Comparison of ENCODE assay signal across 7 mouse cellular contexts in the genomic region with DNA sequence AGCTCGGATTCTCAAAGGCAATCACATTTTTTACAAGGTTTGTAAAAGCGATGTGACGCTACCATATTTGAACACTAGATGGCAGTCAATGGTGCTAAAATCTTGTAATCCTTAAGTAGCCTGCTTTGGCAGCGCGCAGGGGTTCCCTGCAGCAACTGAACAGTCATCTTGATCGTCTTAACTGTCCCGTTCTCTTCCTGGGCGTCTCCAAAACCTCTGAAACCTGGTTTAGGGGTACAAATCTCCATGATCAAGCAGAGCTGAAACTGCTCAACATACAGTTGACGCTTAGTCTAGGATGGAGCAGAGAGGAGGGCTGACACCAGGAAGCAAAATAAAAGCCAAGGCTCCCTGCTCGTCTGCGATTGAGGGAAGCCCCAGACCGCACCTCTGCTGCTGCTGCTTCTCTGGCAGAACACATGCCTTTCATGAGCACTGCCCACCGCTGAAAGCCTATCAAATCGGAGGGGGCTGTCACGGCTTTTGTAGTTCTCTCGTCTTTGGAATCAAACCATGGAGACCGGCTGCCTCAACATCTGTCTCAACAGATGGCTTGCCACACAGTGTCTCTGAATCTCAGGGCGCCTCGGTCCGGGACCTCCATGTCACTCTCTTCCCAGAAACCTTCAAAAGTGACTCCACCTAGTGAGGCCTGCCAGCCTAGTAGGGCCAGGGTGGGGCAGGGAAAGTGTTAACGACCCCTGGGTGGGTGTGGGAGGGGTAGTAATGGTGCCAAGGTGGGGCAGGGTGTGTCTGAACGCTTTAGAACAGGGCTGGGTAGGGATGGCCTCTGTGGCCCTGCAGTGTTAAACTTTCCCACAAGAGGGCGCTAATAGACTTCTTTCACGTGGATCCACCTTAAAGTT. TPM values are rescaled to one million over a fixed set of nuclear protein-coding genes. Genes with fewer than 3 reads are reported as not detected.
DNase-seq lines count a peak whose midpoint lies in the region; ATAC-seq lines count a peak whose summit lies in the region.

No protein-coding gene starts in this region.

- H3K27me3 ChIP-seq in intestine, embryonic 16.5 days (replicated peaks; ENCODE audit: control insufficient read depth, insufficient read depth, low read length) = no peaks in the 10 kb centered on the region
- no peaks in the 10 kb centered on the region for H3K27me3 ChIP-seq in midbrain, embryonic 11.5 days (ENCODE audit: control insufficient read depth, insufficient read depth, low read length)

- H3K4me3 ChIP-seq in intestine, embryonic 16.5 days (ENCODE audit: low read length) = peak overlapping the region; percentile 54
- H3K4me3 ChIP-seq in midbrain, embryonic 11.5 days (ENCODE audit: low read depth, low read length) = peak overlapping the region; percentile 38

- peak overlapping the region; percentile 59 for H3K9ac ChIP-seq in intestine, embryonic 16.5 days (ENCODE audit: low read depth, low read length)
- H3K9ac ChIP-seq in midbrain, embryonic 11.5 days (ENCODE audit: low read length) = peak overlapping the region; percentile 49

- no peaks in the 10 kb centered on the region for H3K36me3 ChIP-seq in intestine, embryonic 16.5 days (ENCODE audit: control insufficient read depth, insufficient read depth, low read length)
- no peaks in the 10 kb centered on the region for H3K36me3 ChIP-seq in midbrain, embryonic 11.5 days (ENCODE audit: control insufficient read depth, insufficient read depth, low read length)

- intact Hi-C loops in left cerebral cortex, postnatal 36 days (cut with DNase I) = loop anchor here (2.0 kb wide), 2 partner anchors 127 to 371 kb away; no protein-coding TSS in a partner anchor

- H3K4me1 ChIP-seq in intestine, embryonic 16.5 days (ENCODE audit: control insufficient read depth, insufficient read depth, low read length) = 0 out of 2 replicates have a peak, but pooled peaks cover 6% of the 10 kb centered on the region
- no peaks in the 10 kb centered on the region for H3K4me1 ChIP-seq in midbrain, embryonic 11.5 days (ENCODE audit: control insufficient read depth, insufficient read depth, low read length)

- ATAC-seq in intestine, embryonic 16.5 days = peak; percentile 83
- peak; percentile 87 for ATAC-seq in midbrain, embryonic 11.5 days (ENCODE audit: low FRiP score)

- H3K4me2 ChIP-seq in intestine, embryonic 16.5 days (ENCODE audit: low read depth, low read length) = peak overlapping the region; percentile 95
- peak overlapping the region; percentile 63 for H3K4me2 ChIP-seq in midbrain, embryonic 11.5 days

- DNase-seq in adrenal gland, adult 8-10 months = peak; percentile 54
- peak; percentile 87 for DNase-seq in embryo, embryonic 11.5 days (ENCODE audit: low read depth, low spot score)
- DNase-seq in gastrocnemius, postnatal 4 days (ENCODE audit: low spot score in 2 of 2) = peak; percentile 37 to 74
- DNase-seq in left cerebral cortex, postnatal 36 days (ENCODE audit: low spot score in 2 of 2) = peak; percentile 67
- peak; percentile 99 for DNase-seq in midbrain, embryonic 11.5 days (ENCODE audit: low spot score, missing footprints)
- peak; percentile 65 for DNase-seq in skeletal muscle tissue, adult 2 months (ENCODE audit: low read depth, low spot score)

- under 1% methylated on average over 24 of the region's 24 CpGs for WGBS in intestine, embryonic 16.5 days
- 1% methylated on average over 24 of the region's 24 CpGs for WGBS in midbrain, embryonic 11.5 days

- H3K27ac ChIP-seq in intestine, embryonic 16.5 days (ENCODE audit: low read length) = peak overlapping the region; percentile 79
- peak overlapping the region; percentile 36 for H3K27ac ChIP-seq in midbrain, embryonic 11.5 days (ENCODE audit: low read depth, low read length)

- no peaks in the 10 kb centered on the region for H3K9me3 ChIP-seq in intestine, embryonic 16.5 days (ENCODE audit: control insufficient read depth, low read length)
- H3K9me3 ChIP-seq in midbrain, embryonic 11.5 days (ENCODE audit: control insufficient read depth, low read length) = no peaks in the 10 kb centered on the region

RNA-seq across cellular contexts. Expression of a gene that starts 39.3 kb away (rescaled TPM):
- 10 to 100 TPM; 10.2 to 11.6 (median 11.0) TPM for total RNA-seq in adrenal gland, adult 8-10 months (2022)
- total RNA-seq in gastrocnemius, postnatal 4 days (2021) = 10 to 100 TPM in 1 of 2 experiments, 1 to 10 TPM in 1; 9.3 to 10.1 TPM
- 41.1 and 42.5 TPM in 2 replicates for polyA plus RNA-seq in intestine, embryonic 16.5 days (2015; fragmentation: Nextera tagmentation; extraction: Ambion mirVana)
- total RNA-seq in left cerebral cortex, postnatal 36 days (2021) = 10 to 100 TPM; 25.5 to 26.6 TPM
- polyA plus RNA-seq in midbrain, embryonic 11.5 days (2014; fragmentation: Nextera tagmentation; extraction: Ambion mirVana) = 37.4 and 43.1 TPM in 2 replicates

Comparison
In these comparisons a context has a peak if more than half of its experiments do, and no peak if none do; other contexts are left out.
1. Peak in every context shown above with its lines: DNase-seq, ATAC-seq, H3K4me3 ChIP-seq and H3K27ac ChIP-seq.